Mouse (Mus musculus) brown adipose tissue, adult 24 weeks (tissue): ENCODE measurements at regions not wholly inside any gene's neighbourhood (a gene's known extent, or its start where the extent isn't known, plus 50 kb on each side); places are given as distances from the start of the nearest gene placed in this dataset.

Experiments used
- H3K27ac ChIP-seq: fragments of 200-500 bp; replicated peaks from 2 replicates; pipeline ENCODE4 v1.5.1; 2012; ENCODE audit warnings: low read depth, mild to moderate bottlenecking, low read length
- H3K4me1 ChIP-seq: fragments of 200-500 bp; 2 replicates; pipeline ENCODE4 v1.6.1; 2012; ENCODE audit warnings: low read length, mixed read lengths; ENCODE audit not compliant: control insufficient read depth, insufficient read depth, insufficient read length
- H3K4me3 ChIP-seq: fragments of 200-500 bp; 2 replicates; pipeline ENCODE4 v1.5.1; 2012; ENCODE audit warnings: low read depth, mild to moderate bottlenecking, low read length, moderate library complexity; ENCODE audit not compliant: insufficient read depth

DNA sequence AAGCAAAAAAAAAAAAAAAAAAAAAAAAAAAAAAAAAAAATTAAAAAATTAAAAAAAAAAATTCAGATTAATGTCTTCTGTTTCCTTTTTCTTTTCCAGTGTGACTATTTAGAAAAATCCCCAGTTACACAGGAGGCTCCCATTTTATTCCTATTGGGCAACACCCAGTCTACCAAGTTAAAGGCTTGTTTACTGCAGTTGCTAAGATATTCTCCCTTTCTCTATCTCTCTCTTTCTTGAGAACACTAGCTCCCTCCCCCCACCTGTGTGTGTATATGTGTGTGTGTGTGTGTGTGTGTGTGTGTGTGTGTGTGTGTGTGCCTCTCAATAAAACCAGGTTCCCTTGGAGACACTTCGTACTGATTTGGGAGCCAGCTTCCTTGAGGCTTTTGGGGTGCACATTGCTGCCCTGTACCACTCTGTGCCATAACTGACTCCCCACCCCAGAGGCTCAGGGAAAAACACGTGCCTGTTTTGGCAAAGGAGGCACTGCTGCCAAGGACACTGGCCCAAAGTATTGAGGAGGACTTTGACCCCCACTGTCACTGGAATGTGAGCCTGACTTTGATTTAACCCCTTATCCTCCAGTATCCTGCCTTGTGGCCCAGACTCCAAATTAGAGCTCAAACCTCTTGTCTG is 50.3 kb downstream of the Anapc15-ps start:
- Histone ChIP-seq H3K4me1 (peaks cover 7% of the 10 kb centered on the region; the same call in 1 of the 2 replicates), H3K27ac (peak overlapping the region; percentile 79), H3K4me3 (no peak overlapping the region)

GRCm38 (mm10) chr10:95620796-95621195 is 52.5 kb downstream of the Anapc15-ps start:
- H3K4me3 ChIP-seq: no peak overlapping the region
- H3K27ac ChIP-seq: no peak overlapping the region
- H3K4me1 ChIP-seq: 0 out of 2 replicates have a peak, but pooled peaks cover 2% of the 10 kb centered on the region

GRCm38 (mm10) chr10:95619601-95620000 is 53.6 kb downstream of the Anapc15-ps start:
- Histone ChIP-seq H3K4me3 (no peak overlapping the region), H3K4me1 (0 out of 2 replicates have a peak, but pooled peaks cover 2% of the 10 kb centered on the region), H3K27ac (no peak overlapping the region)

- no peak overlapping the region for H3K27ac ChIP-seq
- H3K4me1 ChIP-seq: 0 out of 2 replicates have a peak, but pooled peaks cover 2% of the 10 kb centered on the region
- H3K4me3 ChIP-seq: no peak overlapping the region
These were observed 54.6 kb upstream of the Nudt4 start for GRCm38 (mm10) chr10:95618451-95619079.

- H3K27ac ChIP-seq: no peak overlapping the region
- H3K4me3 ChIP-seq: no peak overlapping the region
- H3K4me1 ChIP-seq: no peaks in the 10 kb centered on the region
These were observed 52.9 kb upstream of the Nudt4 start for GRCm38 (mm10) chr10:95616821-95617220.

DNA sequence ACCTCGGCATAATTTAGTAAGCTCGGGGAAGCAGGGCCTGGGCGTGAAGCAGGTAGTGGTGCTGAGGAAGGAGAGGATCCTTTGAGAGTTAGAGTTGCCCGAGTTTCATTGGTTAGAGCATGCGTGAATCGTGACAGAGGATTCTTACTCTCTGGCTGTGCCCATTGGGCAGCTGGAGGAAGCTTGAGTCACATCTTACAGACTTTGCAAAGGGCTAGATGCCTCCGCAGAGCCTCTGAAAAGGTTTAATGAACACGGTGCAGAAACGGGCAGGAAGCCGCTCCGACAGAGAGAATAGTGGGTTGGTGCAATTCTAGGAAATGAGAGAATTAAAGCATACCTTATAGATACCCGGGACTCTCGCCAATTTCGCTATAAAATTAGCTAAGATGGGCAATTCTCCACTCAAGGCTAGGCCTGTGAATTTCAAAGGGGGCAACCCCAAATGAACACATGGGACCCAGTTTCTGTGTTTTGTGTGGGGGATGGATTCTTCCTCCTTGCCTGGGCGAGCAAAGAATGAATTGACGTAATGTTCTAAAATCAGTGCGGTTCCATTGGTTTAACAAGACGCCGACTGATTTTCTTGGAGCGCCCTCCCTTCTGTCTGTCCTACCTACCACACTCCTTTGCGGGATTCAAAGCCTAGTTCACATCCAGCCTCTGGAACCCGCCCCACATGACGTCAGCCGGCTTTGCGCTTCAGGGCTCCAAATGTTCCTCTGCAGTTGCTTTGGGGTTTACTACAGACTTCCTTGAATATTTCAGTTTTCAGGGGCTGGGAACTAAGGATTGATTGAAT is 52.1 kb upstream of the Nudt4 start:
- Histone ChIP-seq H3K27ac (no peak overlapping the region), H3K4me3 (no peak overlapping the region), H3K4me1 (no peaks in the 10 kb centered on the region)
